Mouse (Mus musculus): ENCODE results near the gene Cds2.
A peak's percentile ranks its signal among the peaks of the same experiment; 100 is the strongest.

DNA sequence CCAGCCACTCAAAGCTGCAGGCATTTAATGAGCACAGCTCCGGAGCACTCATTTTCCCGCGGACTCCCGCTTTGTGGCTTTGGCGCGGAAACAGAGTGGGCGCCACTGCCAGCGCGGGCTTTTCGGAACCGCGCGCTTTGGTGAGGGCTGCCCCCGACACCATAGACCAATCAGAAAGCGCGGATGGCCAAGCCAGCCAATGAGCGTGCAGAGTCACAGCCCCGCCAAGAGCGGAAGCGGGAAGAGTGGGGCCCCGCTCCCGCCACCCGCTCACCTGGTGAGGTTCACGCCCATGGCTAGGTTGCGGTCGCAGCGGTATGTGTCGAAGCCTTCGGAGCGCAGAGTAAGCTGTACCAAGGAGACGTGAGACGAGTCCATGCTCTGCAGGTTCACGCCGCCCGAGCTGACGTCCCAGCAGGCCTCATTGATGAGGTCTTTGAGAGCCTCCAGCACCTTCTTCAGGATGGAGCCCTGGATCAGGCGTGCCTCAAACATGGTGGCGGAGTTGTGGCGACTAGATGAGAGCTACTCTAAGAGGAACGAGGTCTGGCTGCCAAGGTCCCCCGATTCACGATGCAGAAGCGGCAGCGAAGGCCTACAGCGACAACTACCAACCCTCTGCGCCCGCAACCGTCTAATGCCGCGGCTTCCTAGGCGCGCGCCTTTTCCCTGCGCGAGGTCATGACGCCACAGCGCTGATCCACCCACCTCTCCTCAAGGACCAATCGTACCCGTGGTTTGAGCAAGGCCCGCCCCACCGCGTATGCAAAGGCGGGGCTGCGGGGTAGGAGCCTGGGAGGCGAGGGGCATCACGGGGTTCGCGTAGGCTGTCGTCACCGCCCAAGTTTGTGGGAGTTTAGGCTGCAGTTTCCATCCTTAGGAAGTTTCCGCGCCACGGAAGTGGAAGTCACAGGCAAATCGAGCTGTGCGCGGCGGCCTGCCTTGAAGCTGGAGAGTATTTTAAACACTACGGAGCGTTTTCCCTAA is 10.1 kb upstream of the Cds2 start, which contains the start of gene Pcna:
- TF ChIP-seq POLR2A (IDR thresholded peaks at IDR 0.05; ENCODE audit: insufficient read depth, low read depth, low read length): peak; percentile 96
- no peak for TF ChIP-seq CTCF (IDR thresholded peaks at IDR 0.05; ENCODE audit: insufficient read depth, low read depth, low read length)

Measured in olfactory bulb, adult 2 months (tissue).